In genomic region chr6:79500649-79501048, GRCm38 (mm10) we compare ENCODE assay signal across 17 mouse cellular contexts.
"Had no signal": no experiment of that assay in that cellular context is flagged by ENCODE, and none has a peak within 500 bp of the region (broad histone marks: within the 10 kb centered on the region; RNA-seq: fewer than 3 reads in every experiment).

No protein-coding gene starts in this region.

- H3K9me3 ChIP-seq: kidney, embryonic 15.5 days; limb, embryonic 12.5 days; liver, embryonic 13.5 days; lung, embryonic 15.5 days had no signal

- H3K27me3 ChIP-seq: kidney, embryonic 15.5 days; limb, embryonic 12.5 days; liver, embryonic 13.5 days; lung, embryonic 15.5 days; megakaryocyte, embryonic 14.5 days had no signal

- H3K4me1 ChIP-seq: kidney, embryonic 15.5 days; limb, embryonic 12.5 days; liver, embryonic 13.5 days; lung, embryonic 15.5 days; megakaryocyte, embryonic 14.5 days had no signal

- DNase-seq: kidney, postnatal 14 days; liver; liver, embryonic 13.5 days; liver, postnatal 0 days; lung, postnatal 14 days; retina, postnatal 1 day; right cerebral cortex, postnatal 4 days; spleen, adult 18-20 months; thymus, adult 18-20 months; thymus, postnatal 25 days had no signal

- H3K9ac ChIP-seq: kidney, embryonic 15.5 days; limb, embryonic 12.5 days; liver, embryonic 13.5 days; liver, postnatal 0 days; lung, embryonic 15.5 days had no signal

- ATAC-seq: liver, postnatal 0 days; midbrain, embryonic 16.5 days had no signal

- H3K4me3 ChIP-seq: kidney, embryonic 15.5 days; limb, embryonic 12.5 days; liver, embryonic 13.5 days; lung, embryonic 15.5 days; megakaryocyte, embryonic 14.5 days had no signal

- H3K36me3 ChIP-seq: kidney, embryonic 15.5 days; limb, embryonic 12.5 days; liver, embryonic 13.5 days; lung, embryonic 15.5 days had no signal

- H3K27ac ChIP-seq: kidney, embryonic 15.5 days; limb, embryonic 12.5 days; liver, embryonic 13.5 days; lung, embryonic 15.5 days; macrophage had no signal

- H3K4me2 ChIP-seq: kidney, embryonic 15.5 days; limb, embryonic 12.5 days; liver, embryonic 13.5 days; lung, embryonic 15.5 days; midbrain, embryonic 11.5 days had no signal
